Mouse (Mus musculus): ENCODE measurements around the gene Ndufb7.

Ndufb7 gene

DNA sequence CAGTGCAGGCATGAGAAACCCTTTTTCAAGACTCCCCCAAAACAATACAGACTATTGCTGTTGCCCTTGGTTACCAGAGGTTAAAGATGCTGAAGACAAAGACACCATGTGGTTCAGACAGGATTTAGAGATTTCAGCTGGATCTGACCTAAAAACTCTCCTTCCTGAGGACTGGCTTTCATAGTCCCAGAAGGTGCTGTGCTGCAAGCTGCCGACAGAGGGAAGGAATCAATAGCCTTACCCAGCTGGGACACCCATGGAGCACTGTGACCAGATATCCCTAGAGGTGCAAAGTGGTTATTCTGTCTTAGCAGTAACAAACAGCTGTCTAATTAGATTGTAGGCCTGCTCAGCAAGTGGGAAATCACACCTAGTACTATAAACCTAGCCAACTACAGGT, 31.7 kb downstream of the Ndufb7 start:
- DNase-seq (ENCODE audit: inconsistent age in 2 of 2, low spot score in 1 of 2), result no peak

DNA sequence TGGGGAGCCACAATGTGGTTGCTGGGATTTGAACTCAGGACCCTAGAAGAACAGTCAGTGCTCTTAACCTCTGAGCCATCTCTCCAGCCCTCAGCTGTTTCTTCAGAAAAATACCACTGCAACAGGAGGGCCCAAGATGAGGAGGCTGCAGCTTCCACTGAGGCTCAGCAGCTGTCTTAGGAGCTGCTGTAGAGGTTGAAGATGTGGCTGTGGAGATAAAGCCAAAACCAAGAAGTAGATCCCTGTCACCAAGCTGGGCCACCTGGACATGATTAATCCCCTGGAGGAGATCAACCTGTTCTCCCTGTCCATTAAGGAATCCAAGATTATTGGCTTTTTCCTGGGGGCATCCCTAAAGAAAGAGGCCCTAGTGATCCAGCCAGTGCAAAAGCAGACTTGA, 33.3 kb downstream of the Ndufb7 start:
- no peak for DNase-seq (ENCODE audit: inconsistent age in 2 of 2, low spot score in 1 of 2)

DNA sequence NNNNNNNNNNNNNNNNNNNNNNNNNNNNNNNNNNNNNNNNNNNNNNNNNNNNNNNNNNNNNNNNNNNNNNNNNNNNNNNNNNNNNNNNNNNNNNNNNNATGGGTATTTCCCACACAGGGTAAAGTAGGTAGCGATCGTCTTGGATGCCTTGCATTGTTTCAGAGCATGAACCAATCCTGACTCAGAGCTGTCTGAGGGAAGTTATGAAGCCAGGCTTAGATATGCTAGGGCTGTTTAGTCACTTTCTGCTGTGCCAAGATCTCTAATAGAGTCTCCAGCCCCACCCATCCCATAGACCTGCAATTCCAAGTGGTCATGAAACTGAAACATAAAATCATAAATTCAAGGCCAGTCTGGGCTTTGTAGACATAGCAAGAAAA, 36.2 kb downstream of the Ndufb7 start:
- peak in 1 of 2 experiments; percentile 61 for DNase-seq (ENCODE audit: inconsistent age in 2 of 2, low spot score in 1 of 2)

DNA sequence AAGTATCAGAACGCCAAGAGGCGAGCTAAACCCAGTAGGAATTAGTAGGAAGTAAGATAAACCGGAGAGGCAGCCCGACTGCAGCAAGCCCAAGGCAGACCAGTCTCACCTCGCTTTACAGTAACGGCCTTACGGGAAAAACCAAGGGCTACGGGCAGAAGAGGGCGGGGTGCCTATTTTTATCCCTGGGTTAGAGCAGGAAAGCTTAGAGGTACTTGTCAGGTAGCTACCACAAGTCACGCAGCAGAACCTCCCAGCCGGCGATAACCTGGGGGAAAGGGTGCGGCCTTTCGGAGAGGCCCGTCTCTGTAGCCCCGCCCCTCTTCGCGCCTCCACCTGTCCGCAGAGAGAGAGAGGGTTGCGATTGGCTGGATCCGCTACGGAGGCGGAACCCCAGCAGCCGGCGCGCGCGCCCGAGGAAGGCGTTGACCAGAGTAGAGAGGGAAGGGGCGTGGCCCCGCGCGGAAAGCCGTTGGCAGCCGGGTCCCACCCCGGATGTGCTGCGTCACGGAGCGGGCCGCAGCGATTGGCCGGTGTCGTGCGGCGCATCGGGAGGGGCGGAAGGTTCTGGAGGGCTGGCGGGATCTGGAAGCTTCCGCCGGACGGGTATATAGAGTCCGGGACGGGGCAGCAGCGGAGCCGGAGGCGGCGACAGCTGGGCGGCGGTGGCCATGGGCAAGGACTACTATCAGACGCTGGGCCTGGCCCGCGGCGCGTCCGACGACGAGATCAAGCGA, 41.4 kb downstream of the Ndufb7 start, which contains the start of the genes Tecr and Dnajb1:
Gene Tecr, minus strand, starts transcription at position 311 of the 737 bp plus-strand sequence.
Gene Dnajb1, plus strand, starts transcription at position 533 of the 737 bp plus-strand sequence.
- DNase-seq (ENCODE audit: inconsistent age in 2 of 2, low spot score in 1 of 2), result peak; percentile 100

- DNase-seq (ENCODE audit: inconsistent age in 2 of 2, low spot score in 1 of 2), result peak; percentile 92 to 96
Measured at GRCm38 (mm10) chr8:83608398-83608829, 41.9 kb downstream of the Ndufb7 start.

DNA sequence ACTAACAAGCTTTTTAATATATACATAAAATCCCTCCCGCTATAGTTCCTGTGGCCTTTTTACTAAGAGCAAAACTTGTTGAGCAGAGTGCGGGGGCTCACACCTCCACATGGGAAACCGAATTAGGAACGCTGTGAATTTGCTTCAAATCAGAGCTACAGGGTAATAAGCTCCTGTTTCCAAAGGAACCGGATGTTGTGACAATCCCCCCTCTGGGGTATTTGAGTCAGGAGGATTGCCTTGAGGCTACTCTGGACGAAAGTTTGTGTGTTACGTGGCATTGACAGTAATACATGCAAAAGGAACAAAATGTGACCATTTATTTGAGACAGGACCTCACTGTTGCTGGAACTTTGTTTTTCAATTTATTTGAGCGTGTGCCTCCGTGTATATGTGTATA, 42.6 kb downstream of the Ndufb7 start:
- DNase-seq (ENCODE audit: inconsistent age in 2 of 2, low spot score in 1 of 2), result no peak

DNA sequence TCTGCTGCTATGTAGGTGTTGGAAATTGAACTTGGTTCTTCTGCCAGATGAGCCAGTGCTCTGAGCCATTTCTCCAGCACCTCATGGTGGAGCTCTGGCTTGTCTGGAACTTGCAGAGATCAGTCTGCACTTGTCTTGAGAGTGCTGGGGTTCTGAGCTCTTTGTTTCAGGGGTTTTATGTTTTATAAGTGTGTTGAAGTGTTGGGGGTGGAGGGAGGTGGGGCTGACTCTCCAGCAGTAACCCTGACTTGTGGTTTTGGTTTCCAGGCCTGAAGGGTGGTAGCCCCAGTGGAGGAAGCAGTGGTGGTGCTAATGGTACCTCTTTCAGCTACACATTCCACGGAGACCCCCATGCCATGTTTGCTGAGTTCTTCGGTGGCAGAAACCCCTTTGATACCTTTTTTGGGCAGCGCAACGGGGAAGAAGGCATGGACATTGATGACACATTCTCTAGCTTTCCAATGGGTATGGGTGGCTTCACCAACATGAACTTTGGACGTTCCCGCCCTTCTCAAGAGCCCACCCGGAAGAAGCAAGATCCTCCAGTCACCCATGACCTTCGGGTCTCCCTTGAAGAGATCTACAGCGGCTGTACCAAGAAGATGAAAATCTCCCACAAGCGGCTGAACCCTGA, 43.2 kb downstream of the Ndufb7 start:
- peak in 1 of 2 experiments; percentile 52 for DNase-seq (ENCODE audit: inconsistent age in 2 of 2, low spot score in 1 of 2)

GRCm38 (mm10) chr8:83611921-83612320, 45.5 kb downstream of the Ndufb7 start:
- DNase-seq (ENCODE audit: inconsistent age in 2 of 2, low spot score in 1 of 2), result no peak

DNA sequence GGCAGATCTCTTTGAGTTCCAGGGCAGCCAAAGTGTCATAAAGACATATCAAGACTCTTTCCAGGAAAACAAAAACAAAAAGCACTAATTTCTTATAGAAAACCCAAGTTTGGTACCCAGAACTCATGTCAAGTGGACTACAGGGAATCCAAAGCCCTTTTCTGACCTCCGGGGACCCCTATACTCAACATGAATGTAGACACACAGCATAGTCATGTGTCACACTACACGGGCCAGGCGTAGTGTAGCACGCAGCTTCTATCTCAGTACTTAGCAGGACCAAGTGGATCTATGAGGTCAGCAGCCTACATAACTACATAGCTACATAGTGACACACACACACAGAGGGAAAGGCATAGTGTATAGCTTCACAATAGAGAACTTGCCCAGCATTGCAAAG, 47.2 kb downstream of the Ndufb7 start:
- DNase-seq (ENCODE audit: inconsistent age in 2 of 2, low spot score in 1 of 2), result no peak

- DNase-seq (ENCODE audit: inconsistent age in 2 of 2, low spot score in 1 of 2), result no peak
Measured at GRCm38 (mm10) chr8:83616625-83617024, 50.2 kb downstream of the Ndufb7 start.

GRCm38 (mm10) chr8:83617111-83617510, 50.6 kb downstream of the Ndufb7 start:
- no peak for DNase-seq (ENCODE audit: inconsistent age in 2 of 2, low spot score in 1 of 2)

DNA sequence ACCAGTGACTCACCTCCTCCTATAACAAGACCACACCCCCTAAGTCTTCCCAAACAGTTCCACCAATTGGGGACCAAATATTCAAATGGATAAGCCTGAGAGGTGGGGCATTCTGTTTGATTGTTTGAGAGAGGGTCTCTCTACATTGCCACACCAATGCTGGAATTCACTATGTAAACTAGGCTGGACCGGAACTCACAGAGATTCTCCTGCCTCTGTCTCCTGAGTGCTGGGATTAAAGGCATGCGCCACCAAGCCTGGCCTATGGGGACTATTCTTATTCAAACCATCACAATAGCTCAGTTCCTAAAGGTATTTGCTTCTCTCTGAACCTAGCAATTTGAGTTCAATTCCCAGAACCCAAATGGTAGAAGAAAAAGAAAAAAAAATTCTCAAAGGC, 52.1 kb downstream of the Ndufb7 start:
- no peak for DNase-seq (ENCODE audit: inconsistent age in 2 of 2, low spot score in 1 of 2)

DNA sequence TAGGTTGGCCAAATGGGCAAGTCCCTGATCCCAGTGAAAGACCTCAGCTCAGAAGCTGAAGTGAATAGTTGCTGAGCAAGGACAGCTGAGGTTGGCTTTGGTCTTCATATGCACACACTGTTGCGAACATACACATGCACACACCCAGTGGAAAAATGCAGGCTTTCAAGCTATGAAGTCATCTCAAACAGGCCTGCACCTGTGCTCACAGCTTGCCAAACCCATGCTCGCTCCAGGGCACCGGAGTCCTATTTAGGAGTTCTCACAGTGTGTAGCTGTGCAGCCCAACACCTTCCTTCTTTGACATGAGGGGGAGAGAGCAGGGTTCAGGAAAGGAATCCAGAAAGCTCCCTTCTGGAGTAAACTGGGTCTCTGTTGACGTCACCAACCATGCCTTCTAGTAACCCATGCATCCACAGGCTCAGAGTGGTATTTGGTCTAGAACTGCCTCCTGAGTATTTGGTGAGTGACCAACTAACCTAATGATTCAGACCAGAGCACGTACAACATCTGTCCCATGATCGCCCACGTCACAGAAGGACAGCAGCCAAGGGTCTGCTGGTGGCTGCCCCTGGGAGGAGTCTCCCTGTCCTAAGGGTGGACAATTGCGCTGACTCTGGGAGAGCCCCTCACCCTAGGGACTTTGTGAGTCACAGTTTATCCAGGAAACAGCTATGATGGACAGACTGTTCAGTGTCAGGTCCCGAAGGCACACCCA, 53.3 kb downstream of the Ndufb7 start:
- no peak for DNase-seq (ENCODE audit: inconsistent age in 2 of 2, low spot score in 1 of 2)

All from adrenal gland, adult (tissue).